Mouse (Mus musculus) frontal cortex, adult 2 months (tissue): ENCODE measurements around the gene Fbxo28. TPM values are rescaled to one million over a fixed set of nuclear protein-coding genes. Genes with fewer than 3 reads are reported as not detected.
A peak's percentile ranks its signal among the peaks of the same experiment; 100 is the strongest.

ENCODE experiments used
- DNase-seq, 2 experiments: peaks; one replicate each; pipeline ENCODE4 v3.0.0; 2022; ENCODE audit warnings: low spot score in 1 of 2; ENCODE audit errors: extremely low spot score in 1 of 2
- polyA plus RNA-seq: library from polyadenylated mRNA; depleted of rRNA; stranded (reverse); fragments of >200 nt; gene quantifications from 2 replicates; pipeline ENCODE4 v1.2.3, GENCODE M21; 2012; rRNA removed

Gene Fbxo28
- polyA plus RNA-seq: 26.0 and 27.2 TPM in 2 replicates

- peak; percentile 70 to 91 for DNase-seq
These were observed at the start of gene Fbxo28 for GRCm38 (mm10) chr1:182340821-182341781. TSS of gene Fbxo28 (minus strand) at chr1:182341629.

GRCm38 (mm10) chr1:182388729-182389128 is 47.3 kb upstream of the Fbxo28 start:
- no peak for DNase-seq

GRCm38 (mm10) chr1:182386449-182386848 is 45.0 kb upstream of the Fbxo28 start:
- no peak for DNase-seq

GRCm38 (mm10) chr1:182383096-182383495 is 41.7 kb upstream of the Fbxo28 start:
- DNase-seq: no peak

GRCm38 (mm10) chr1:182381327-182381726 is 39.9 kb upstream of the Fbxo28 start:
- no peak for DNase-seq

- no peak for DNase-seq
These were observed 39.3 kb upstream of the Fbxo28 start for GRCm38 (mm10) chr1:182380683-182381082.

GRCm38 (mm10) chr1:182378876-182379275 is 37.4 kb upstream of the Fbxo28 start:
- peak in 1 of 2 experiments; percentile 35 for DNase-seq

GRCm38 (mm10) chr1:182378205-182378835 is 36.9 kb upstream of the Fbxo28 start:
- DNase-seq: no peak

GRCm38 (mm10) chr1:182377519-182377918 is 36.1 kb upstream of the Fbxo28 start:
- no peak for DNase-seq

GRCm38 (mm10) chr1:182376826-182377225 is 35.4 kb upstream of the Fbxo28 start:
- no peak for DNase-seq

GRCm38 (mm10) chr1:182376221-182376620 is 34.8 kb upstream of the Fbxo28 start:
- DNase-seq: peak in 1 of 2 experiments; percentile 46

- no peak for DNase-seq
These were observed 30.5 kb upstream of the Fbxo28 start for GRCm38 (mm10) chr1:182371891-182372290.

GRCm38 (mm10) chr1:182369435-182369834 is 28.0 kb upstream of the Fbxo28 start:
- DNase-seq: no peak

GRCm38 (mm10) chr1:182368782-182369181 is 27.4 kb upstream of the Fbxo28 start:
- DNase-seq: no peak

- DNase-seq: no peak
These were observed 26.9 kb upstream of the Fbxo28 start for GRCm38 (mm10) chr1:182368309-182368708.

GRCm38 (mm10) chr1:182363683-182364404 is 22.4 kb upstream of the Fbxo28 start:
- no peak for DNase-seq

- no peak for DNase-seq
These were observed 21.3 kb upstream of the Fbxo28 start for GRCm38 (mm10) chr1:182362703-182363102.

- no peak for DNase-seq
These were observed 16.7 kb upstream of the Fbxo28 start for GRCm38 (mm10) chr1:182358133-182358532.

- no peak for DNase-seq
These were observed 13.2 kb upstream of the Fbxo28 start for GRCm38 (mm10) chr1:182354504-182355147.

GRCm38 (mm10) chr1:182349557-182349956 is 8.1 kb upstream of the Fbxo28 start:
- no peak for DNase-seq
